Mouse (Mus musculus) liver, embryonic 13.5 days (tissue): ENCODE results near the gene Trim7. TPM values are rescaled to one million over a fixed set of nuclear protein-coding genes. Genes with fewer than 3 reads are reported as not detected.

Experiments
- ATAC-seq: fragments of 200-750 bp; cut with Nextera tagmentation; 2 replicates; pipeline ENCODE4 v1.8.0; 2017; ENCODE audit warnings: low read depth, mild to moderate bottlenecking, moderate number of reproducible peaks, moderate library complexity
- DNase-seq: peaks from one replicate; pipeline ENCODE4 v3.0.0; 2022
- H3K27ac ChIP-seq: fragments of 300-500 bp; sonication (generic); 2 replicates; pipeline ENCODE4 v1.5.1; 2015; ENCODE audit warnings: moderate library complexity, mild to moderate bottlenecking, inconsistent platforms
- H3K27me3 ChIP-seq: fragments of 300-500 bp; sonication (generic); 2 replicates; pipeline ENCODE4 v1.6.1; 2015; ENCODE audit warnings: mild to moderate bottlenecking, inconsistent platforms
- H3K36me3 ChIP-seq: fragments of 300-500 bp; sonication (generic); 2 replicates; pipeline ENCODE4 v1.6.1; 2015; ENCODE audit warnings: mild to moderate bottlenecking, inconsistent platforms
- H3K4me1 ChIP-seq: fragments of 300-500 bp; sonication (generic); replicated peaks from 2 replicates; pipeline ENCODE4 v1.6.1; 2015; ENCODE audit warnings: inconsistent platforms
- H3K4me2 ChIP-seq: fragments of 300-500 bp; sonication (generic); 2 replicates; pipeline ENCODE4 v1.6.1; 2015; ENCODE audit warnings: inconsistent platforms, mild to moderate bottlenecking, moderate library complexity
- H3K4me3 ChIP-seq: fragments of 300-500 bp; sonication (generic); replicated peaks from 2 replicates; pipeline ENCODE4 v1.5.1; 2015; ENCODE audit warnings: mild to moderate bottlenecking, inconsistent platforms
- H3K9ac ChIP-seq: fragments of 300-500 bp; sonication (generic); 2 replicates; pipeline ENCODE4 v1.6.1; 2015; ENCODE audit warnings: mild to moderate bottlenecking, inconsistent platforms
- H3K9me3 ChIP-seq: fragments of 300-500 bp; sonication (generic); replicated peaks from 2 replicates; pipeline ENCODE4 v1.6.1; 2016; ENCODE audit warnings: inconsistent platforms
- WGBS: fragments of 180-500 bp; shearing (Covaris S2); methylation state at CpG from one replicate; pipeline ENCODE4 v1.1.7; 2015; ENCODE audit not compliant: insufficient replicate concordance; 5-methylcytosine and 5-hydroxymethylcytosine counted together
- polyA plus RNA-seq: library from polyadenylated mRNA; unstranded; fragments of >200 nt; fragmentation: Nextera tagmentation; extraction: Ambion mirVana; gene quantifications from 2 replicates; pipeline ENCODE4 v1.2.1, GENCODE M21; 2015

The Trim7 gene
- polyA plus RNA-seq, 1 experiment from 2014 or later: 0.06 TPM

- peaks cover 27% of the 10 kb centered on the region for H3K27me3 ChIP-seq
- 69% methylated on average over 6 of the region's 6 CpGs for WGBS
- H3K36me3 ChIP-seq: peaks cover 3% of the 10 kb centered on the region; the same call in 1 of the 2 replicates
- no peak overlapping the region for H3K27ac ChIP-seq
- peaks cover 33% of the 10 kb centered on the region for H3K4me1 ChIP-seq
- DNase-seq (no peak), ATAC-seq (no peak)
- no peak overlapping the region for H3K9ac ChIP-seq
- no peak overlapping the region for H3K4me2 ChIP-seq
- H3K9me3 ChIP-seq: peaks cover 6% of the 10 kb centered on the region; the same call in 1 of the 2 replicates
- H3K4me3 ChIP-seq: no peak overlapping the region
Observed at GRCm38 (mm10) chr11:48827926-48828325, 2.0 kb downstream of the Trim7 start.

GRCm38 (mm10) chr11:48830279-48830678, 4.3 kb downstream of the Trim7 start:
- Histone ChIP-seq H3K9me3 (peaks cover 6% of the 10 kb centered on the region; the same call in 1 of the 2 replicates), H3K4me3 (no peak overlapping the region), H3K4me2 (no peak overlapping the region), H3K4me1 (peaks cover 21% of the 10 kb centered on the region), H3K36me3 (peaks cover 3% of the 10 kb centered on the region; the same call in 1 of the 2 replicates), H3K27ac (no peak overlapping the region), H3K27me3 (peaks cover 14% of the 10 kb centered on the region; the same call in 1 of the 2 replicates), H3K9ac (no peak overlapping the region)
- DNase-seq (no peak), ATAC-seq (no peak)
- 41% methylated on average over 2 of the region's 2 CpGs for WGBS

GRCm38 (mm10) chr11:48831273-48831672, 5.3 kb downstream of the Trim7 start:
- H3K9me3 ChIP-seq: peaks cover 6% of the 10 kb centered on the region; the same call in 1 of the 2 replicates
- no peak overlapping the region for H3K4me2 ChIP-seq
- no peak overlapping the region for H3K4me3 ChIP-seq
- peaks cover 26% of the 10 kb centered on the region for H3K4me1 ChIP-seq
- H3K9ac ChIP-seq: no peak overlapping the region
- ATAC-seq (no peak), DNase-seq (no peak)
- H3K27ac ChIP-seq: no peak overlapping the region
- peaks cover 23% of the 10 kb centered on the region for H3K27me3 ChIP-seq
- peaks cover 3% of the 10 kb centered on the region; the same call in 1 of the 2 replicates for H3K36me3 ChIP-seq
- WGBS: 50% methylated on average over 2 of the region's 2 CpGs

- 17% methylated on average over 8 of the region's 9 CpGs for WGBS
- peaks cover 32% of the 10 kb centered on the region for H3K4me1 ChIP-seq
- peak; percentile 71 for ATAC-seq
- no peaks in the 10 kb centered on the region for H3K36me3 ChIP-seq
- no peaks in the 10 kb centered on the region for H3K9me3 ChIP-seq
- peak overlapping the region; percentile 41; the same call in 1 of the 2 replicates for H3K9ac ChIP-seq
- no peak for DNase-seq
- H3K27ac ChIP-seq: peak overlapping the region; percentile 54
- peak overlapping the region; percentile 66 for H3K4me3 ChIP-seq
- H3K4me2 ChIP-seq: peak overlapping the region; percentile 77
- peaks cover 30% of the 10 kb centered on the region for H3K27me3 ChIP-seq
Observed at GRCm38 (mm10) chr11:48833078-48833730, 7.3 kb downstream of the Trim7 start.

- peak; percentile 89 for DNase-seq
- peak overlapping the region; percentile 60 for H3K27ac ChIP-seq
- peaks cover 37% of the 10 kb centered on the region for H3K4me1 ChIP-seq
- no peaks in the 10 kb centered on the region for H3K36me3 ChIP-seq
- ATAC-seq: peak; percentile 84
- under 1% methylated on average over 30 of the region's 30 CpGs for WGBS
- peaks cover 35% of the 10 kb centered on the region for H3K27me3 ChIP-seq
- peak overlapping the region; percentile 74 for H3K9ac ChIP-seq
- peak overlapping the region; percentile 66 for H3K4me3 ChIP-seq
- H3K9me3 ChIP-seq: no peaks in the 10 kb centered on the region
- H3K4me2 ChIP-seq: peak overlapping the region; percentile 77
Observed at GRCm38 (mm10) chr11:48833731-48834639, 8.0 kb downstream of the Trim7 start.

- H3K4me1 ChIP-seq: peaks cover 37% of the 10 kb centered on the region
- H3K4me3 ChIP-seq: no peak overlapping the region
- no peaks in the 10 kb centered on the region for H3K36me3 ChIP-seq
- H3K9ac ChIP-seq: no peak overlapping the region
- peaks cover 35% of the 10 kb centered on the region for H3K27me3 ChIP-seq
- WGBS: 60% methylated on average over 6 of the region's 6 CpGs
- H3K9me3 ChIP-seq: no peaks in the 10 kb centered on the region
- DNase-seq (no peak), ATAC-seq (no peak)
- no peak overlapping the region for H3K4me2 ChIP-seq
- no peak overlapping the region for H3K27ac ChIP-seq
Observed at GRCm38 (mm10) chr11:48835923-48836322, 10.0 kb downstream of the Trim7 start.

- Histone ChIP-seq H3K4me1 (peaks cover 37% of the 10 kb centered on the region), H3K4me2 (peak overlapping the region; percentile 98), H3K9ac (peak overlapping the region; percentile 74), H3K4me3 (peak overlapping the region; percentile 75), H3K27me3 (peaks cover 35% of the 10 kb centered on the region), H3K36me3 (no peaks in the 10 kb centered on the region), H3K9me3 (no peaks in the 10 kb centered on the region), H3K27ac (no peak overlapping the region)
- no peak for DNase-seq
- WGBS: 22% methylated on average over 11 of the region's 11 CpGs
- no peak for ATAC-seq
Observed at GRCm38 (mm10) chr11:48836990-48837309, 11.0 kb downstream of the Trim7 start.

GRCm38 (mm10) chr11:48837310-48838180, 11.6 kb downstream of the Trim7 start:
- no peak overlapping the region; the same call in 1 of the 2 replicates for H3K27ac ChIP-seq
- no peaks in the 10 kb centered on the region for H3K36me3 ChIP-seq
- WGBS: under 1% methylated on average over 77 of the region's 77 CpGs
- H3K4me2 ChIP-seq: peak overlapping the region; percentile 98
- H3K4me1 ChIP-seq: peaks cover 37% of the 10 kb centered on the region
- H3K4me3 ChIP-seq: peak overlapping the region; percentile 75
- H3K9me3 ChIP-seq: no peaks in the 10 kb centered on the region
- peak overlapping the region; percentile 74 for H3K9ac ChIP-seq
- ATAC-seq (no peak), DNase-seq (peak; percentile 31)
- peaks cover 35% of the 10 kb centered on the region for H3K27me3 ChIP-seq

- Histone ChIP-seq H3K9ac (peak overlapping the region; percentile 74), H3K27ac (no peak overlapping the region), H3K9me3 (no peaks in the 10 kb centered on the region), H3K4me3 (peak overlapping the region; percentile 75), H3K36me3 (no peaks in the 10 kb centered on the region), H3K27me3 (peaks cover 35% of the 10 kb centered on the region), H3K4me1 (peaks cover 33% of the 10 kb centered on the region), H3K4me2 (peak overlapping the region; percentile 98)
- DNase-seq (no peak), ATAC-seq (no peak)
- under 1% methylated on average over 16 of the region's 16 CpGs for WGBS
Observed at GRCm38 (mm10) chr11:48838181-48838797, 12.3 kb downstream of the Trim7 start.

- no peak for DNase-seq
Observed at GRCm38 (mm10) chr11:48838879-48839680, 13.1 kb downstream of the Trim7 start.

More at GRCm38 (mm10) chr11:48838879-48839680, 13.1 kb downstream of the Trim7 start:
- Histone ChIP-seq H3K27ac (no peak overlapping the region), H3K4me3 (no peak overlapping the region), H3K9ac (no peak overlapping the region), H3K4me2 (peak overlapping the region; percentile 98), H3K9me3 (no peaks in the 10 kb centered on the region), H3K36me3 (no peaks in the 10 kb centered on the region), H3K4me1 (peaks cover 33% of the 10 kb centered on the region), H3K27me3 (peaks cover 35% of the 10 kb centered on the region)
- ATAC-seq: no peak
- WGBS: 67% methylated on average over 10 of the region's 10 CpGs
